Mouse (Mus musculus) kidney, adult 2 months (tissue): ENCODE results near the gene Drd3.

Experiments
- CTCF ChIP-seq: fragments of 200-500 bp; conservative IDR thresholded peaks from 2 replicates; pipeline ENCODE4 v1.5.1; 2011; ENCODE audit warnings: low read depth, mild to moderate bottlenecking, control low read depth, low read length, moderate library complexity, mixed read lengths; ENCODE audit not compliant: insufficient read depth, insufficient read length
- POLR2A ChIP-seq: fragments of 200-500 bp; IDR thresholded peaks from one replicate; pipeline ENCODE4 v1.6.1; 2011; ENCODE audit warnings: low read depth, low read length, control low read depth

DNA sequence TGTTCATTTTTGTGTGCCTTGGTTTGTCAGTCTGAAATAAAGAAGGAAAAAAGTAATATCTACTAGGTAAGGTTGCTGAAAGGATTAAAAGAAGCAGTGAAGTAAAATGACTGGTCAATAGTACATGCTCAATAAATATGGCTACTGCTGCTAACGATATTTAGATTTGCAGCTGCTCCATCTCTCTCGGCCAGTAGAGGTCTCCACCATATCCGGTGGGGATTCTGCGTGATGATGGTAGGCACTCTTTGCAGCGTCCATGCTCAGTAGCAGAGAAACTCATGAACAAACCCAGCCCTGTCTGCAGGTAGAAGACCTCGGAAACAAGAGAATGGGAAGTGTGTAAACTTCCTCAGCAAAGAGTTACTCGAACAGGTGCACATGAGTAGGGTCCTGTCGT lies 926 bp upstream of the Drd3 start:
- TF ChIP-seq CTCF (0 out of 2 replicates have a peak, but pooled peaks have one; percentile 1), POLR2A (no peak)
